Mouse (Mus musculus) E14TG2a.4 (cell line): ENCODE measurements at regions not wholly inside any gene's neighbourhood (a gene's known extent, or its start where the extent isn't known, plus 50 kb on each side); places are given as distances from the start of the nearest gene placed in this dataset.
"Not testable (repeated sequence)": the region's sequence is repeated elsewhere in the genome, so short reads cannot be mapped to it uniquely, and the experiment has no call there.

Experiments used
- CTCF ChIP-seq: conservative IDR thresholded peaks from 2 replicates; pipeline ENCODE4 v1.5.1; 2014; ENCODE audit warnings: low read length
- POU5F1 ChIP-seq: IDR thresholded peaks from 2 replicates; pipeline ENCODE4 v1.6.1; 2014; ENCODE audit warnings: low read length, borderline replicate concordance

- not testable (repeated sequence) for TF ChIP-seq CTCF, POU5F1
Measured at GRCm38 (mm10) chr15:53984006-53984405, 99.3 kb downstream of the Gm7489 start.
